Mouse (Mus musculus): ENCODE measurements at regions not wholly inside any gene's neighbourhood (a gene's known extent, or its start where the extent isn't known, plus 50 kb on each side); places are given as distances from the start of the nearest gene placed in this dataset.

DNA sequence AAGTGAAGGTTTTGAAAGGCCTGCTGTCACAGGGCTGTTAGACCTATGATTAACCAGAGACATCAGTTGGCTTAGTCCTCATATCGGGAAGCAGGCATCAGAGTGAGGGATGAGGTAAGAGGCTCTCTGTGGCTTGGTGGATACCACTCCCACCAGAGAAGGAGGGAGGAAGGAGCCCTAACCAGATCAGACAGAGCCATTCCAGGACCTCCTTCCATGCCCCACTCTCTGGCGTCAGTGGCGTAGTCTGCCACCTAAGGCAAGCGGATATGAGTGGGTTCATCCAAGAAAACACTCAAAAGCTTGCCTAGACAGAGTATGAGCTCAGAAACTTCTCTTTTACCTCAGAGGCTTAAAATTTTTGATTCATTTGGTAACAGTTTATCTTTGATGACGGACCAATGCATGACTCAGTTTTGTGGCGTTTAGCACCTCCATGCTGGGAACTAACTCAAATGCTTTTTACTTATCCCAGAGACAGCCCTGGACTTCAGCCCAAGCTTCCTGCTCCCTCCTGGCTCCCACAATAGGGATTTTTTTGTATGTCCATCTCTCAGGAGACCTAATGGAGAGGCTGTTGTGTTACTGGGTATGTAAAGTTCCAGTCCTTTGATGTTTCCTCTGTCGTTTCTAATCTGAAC is 367.5 kb upstream of the Rasgrp1 start:
- DNase-seq (ENCODE audit: low spot score), result no peak

DNA sequence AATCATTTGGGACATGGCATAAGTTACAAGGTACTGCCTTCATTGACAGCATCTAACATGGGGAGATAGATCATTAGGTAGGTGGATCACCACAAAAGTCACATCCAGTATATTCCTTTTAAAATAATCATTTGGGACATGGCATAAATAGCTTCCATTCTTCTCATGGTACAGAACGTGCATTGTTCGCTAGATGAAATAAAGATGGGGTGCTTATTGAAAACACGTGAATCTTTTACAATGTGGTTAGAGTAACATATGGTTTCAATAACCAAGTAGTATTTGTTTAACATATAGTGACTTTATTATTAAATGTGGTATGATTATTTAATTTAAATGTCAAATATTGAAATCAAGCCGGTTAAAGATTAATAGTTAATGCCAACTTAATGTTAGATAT is 381.3 kb upstream of the Rasgrp1 start:
- DNase-seq (ENCODE audit: low spot score), result no peak

DNA sequence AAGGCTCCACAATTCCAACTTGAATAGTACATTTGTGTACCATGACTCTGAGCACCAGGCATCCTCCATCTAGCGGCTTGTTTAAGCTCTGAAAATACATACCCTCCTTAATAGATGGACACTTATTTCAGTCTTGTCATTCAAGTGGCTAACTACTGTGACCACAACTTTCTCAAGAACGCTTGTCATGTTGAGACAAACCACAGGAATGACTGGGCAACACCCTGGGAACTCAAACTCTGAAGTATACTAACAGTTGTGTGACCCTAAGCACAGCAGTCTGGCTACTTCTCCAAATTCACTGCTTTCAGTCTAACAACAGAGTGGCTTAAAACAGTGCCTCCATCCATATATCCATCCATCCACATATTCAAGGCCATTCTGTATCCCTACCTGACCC is 380.4 kb upstream of the Thbs1 start:
- DNase-seq (ENCODE audit: low spot score), result no peak

DNA sequence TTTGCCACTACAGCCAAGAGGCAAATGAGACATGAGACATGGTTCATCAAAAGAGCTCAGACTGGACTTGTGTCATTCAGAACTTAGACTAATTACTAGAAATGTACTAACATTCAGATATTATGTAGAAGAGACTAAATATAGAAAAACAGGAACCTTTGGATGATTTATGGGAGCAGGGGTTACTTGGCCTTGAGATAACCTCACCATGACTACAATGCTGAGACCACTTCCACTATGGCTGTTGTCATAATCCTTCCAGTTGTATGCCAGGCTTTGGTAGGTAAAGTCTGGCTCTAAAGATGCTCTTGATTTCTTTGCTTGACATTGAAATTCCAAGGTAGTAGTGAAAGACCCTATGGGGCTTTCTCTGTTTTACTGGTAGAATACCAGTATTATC is 369.3 kb upstream of the Thbs1 start:
- DNase-seq (ENCODE audit: low spot score), result no peak

DNA sequence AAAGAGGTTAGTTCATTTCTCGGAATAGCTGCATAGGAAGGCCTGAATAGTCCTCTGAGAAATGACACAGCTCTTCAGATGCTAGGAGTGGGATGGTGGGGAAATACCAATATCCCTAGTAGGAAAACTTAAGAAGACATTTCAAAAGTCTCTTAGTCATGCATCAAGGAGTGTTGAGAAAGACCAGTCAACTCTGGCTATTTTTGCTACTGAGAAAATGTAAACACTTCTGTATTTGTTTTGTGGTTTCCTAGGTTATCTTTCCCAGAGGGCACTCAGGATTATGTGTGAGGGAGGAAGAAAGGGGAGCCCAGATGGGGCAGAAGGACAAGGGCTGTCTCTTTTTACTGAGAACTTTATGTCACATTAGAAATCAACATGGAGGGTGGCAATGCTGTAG is 367.8 kb upstream of the Thbs1 start:
- DNase-seq (ENCODE audit: low spot score), result no peak

DNA sequence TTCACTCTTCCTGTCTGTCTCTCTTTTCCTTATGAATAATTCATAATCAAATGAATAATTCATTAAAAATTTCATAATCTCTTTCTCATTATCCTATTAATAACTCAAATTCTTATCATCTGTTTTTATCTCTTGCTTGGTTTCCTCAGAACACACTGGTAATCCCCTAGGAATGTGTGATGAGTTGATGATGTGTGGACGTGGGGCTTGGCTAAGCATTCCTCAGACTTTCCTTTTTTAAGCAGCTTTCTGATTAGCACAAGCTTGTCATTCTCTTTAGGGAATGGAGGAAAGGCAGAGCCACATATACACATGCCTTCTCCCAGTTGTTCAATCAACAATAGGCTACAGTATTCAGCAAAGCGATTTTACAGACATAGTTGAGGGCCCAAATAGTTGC is 365.9 kb upstream of the Thbs1 start:
- DNase-seq (ENCODE audit: low spot score), result no peak

DNA sequence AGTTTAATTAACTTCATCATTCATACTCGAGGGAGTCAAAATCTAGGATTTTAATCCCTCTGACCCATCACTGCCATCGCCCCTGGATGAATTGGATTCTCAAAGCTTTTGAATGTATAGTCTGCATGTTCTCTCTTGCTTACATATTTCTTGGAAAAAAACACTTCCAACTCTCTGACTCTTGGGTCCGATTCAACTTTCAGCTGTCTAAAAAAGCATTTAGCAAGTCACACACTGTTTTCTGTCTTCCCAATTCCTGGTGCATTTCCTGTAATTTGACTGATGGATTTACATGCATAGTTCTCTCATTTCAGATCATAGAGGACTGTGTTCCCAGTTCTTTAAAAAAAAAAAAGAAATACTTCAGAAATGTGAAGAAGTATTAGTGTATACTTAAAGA is 364.5 kb upstream of the Thbs1 start:
- DNase-seq (ENCODE audit: low spot score), result no peak

DNA sequence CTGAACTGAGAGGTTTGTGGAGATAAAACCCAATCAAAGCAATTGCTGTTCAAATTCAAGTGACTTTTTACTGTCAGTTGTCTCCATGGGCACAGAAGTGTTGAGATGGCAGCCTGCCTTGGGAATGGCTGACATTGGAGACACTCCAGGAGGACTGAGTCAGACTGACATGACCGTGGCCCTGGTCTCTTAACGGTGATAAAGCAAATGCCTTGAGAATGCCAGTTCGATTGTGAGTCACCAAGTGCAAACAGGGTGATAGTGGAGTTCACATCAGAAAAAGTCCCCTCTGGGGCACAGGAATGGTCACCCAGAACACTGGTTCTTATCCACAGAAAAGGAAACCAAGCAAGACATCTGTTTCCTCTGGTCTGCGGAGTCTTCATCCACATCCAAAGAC is 362.8 kb upstream of the Thbs1 start:
- DNase-seq (ENCODE audit: low spot score), result no peak

DNA sequence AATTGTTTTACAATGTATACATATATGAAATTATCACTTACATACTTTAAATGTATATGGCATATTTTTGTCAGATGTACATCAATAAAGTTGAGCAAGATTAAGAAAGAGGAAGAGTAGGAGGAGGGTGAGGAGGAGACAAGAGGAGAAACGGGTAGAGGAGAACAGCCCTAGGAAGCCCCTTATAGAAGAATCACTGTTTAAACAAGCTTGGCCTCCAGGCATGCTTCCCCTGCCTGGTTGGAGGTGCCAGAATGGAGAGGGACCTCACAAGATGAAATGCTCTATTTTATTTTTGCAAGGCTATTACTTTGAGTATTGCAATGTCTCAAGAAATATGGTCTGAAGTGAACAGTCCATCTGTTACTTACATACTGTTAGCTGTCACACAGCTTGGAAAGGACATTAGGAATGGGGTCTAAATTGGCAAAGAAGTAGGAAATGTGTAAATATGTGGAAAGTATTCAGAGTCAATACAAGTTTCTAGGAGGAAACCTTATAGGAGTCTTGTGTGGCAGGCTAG is 352.1 kb upstream of the Thbs1 start:
- DNase-seq (ENCODE audit: low spot score), result no peak

DNA sequence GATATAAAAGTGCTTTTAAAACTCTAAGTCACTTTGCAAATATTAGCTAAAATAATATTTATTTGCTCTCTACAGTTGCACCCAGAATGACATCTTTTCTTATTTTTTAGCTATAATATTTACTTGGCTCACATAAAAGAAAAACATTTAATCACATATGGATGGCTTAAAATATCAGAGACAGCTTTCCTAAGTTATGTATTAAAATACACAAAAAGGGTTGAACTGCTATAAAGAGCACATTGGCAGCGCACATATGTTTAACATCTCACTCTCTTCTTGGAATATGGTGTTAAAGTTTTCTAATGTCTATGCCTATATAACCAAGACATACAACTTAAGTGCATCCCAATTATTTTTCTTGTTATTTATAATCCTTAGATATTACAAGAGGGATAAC is 348.0 kb upstream of the Thbs1 start:
- no peak for DNase-seq (ENCODE audit: low spot score)

DNA sequence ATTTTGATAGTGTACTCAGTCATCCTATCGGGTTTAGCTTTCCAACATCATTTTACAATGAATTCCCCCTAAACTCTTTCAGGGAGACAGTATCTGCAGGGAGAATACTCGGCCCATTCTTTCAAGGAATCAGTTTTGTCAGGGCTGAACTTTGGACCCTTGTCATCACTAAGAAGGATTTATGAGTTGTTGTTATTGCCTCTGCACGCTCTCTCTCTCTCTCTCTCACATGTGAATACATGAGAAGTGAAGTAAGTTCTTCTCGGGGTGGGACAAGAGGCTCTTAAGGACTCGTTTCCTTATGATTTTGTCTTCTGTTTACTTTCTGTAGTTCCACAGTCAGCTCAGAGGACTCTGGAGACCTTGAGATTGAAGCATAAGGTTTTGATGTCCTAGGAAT is 346.1 kb upstream of the Thbs1 start:
- DNase-seq (ENCODE audit: low spot score), result no peak

DNA sequence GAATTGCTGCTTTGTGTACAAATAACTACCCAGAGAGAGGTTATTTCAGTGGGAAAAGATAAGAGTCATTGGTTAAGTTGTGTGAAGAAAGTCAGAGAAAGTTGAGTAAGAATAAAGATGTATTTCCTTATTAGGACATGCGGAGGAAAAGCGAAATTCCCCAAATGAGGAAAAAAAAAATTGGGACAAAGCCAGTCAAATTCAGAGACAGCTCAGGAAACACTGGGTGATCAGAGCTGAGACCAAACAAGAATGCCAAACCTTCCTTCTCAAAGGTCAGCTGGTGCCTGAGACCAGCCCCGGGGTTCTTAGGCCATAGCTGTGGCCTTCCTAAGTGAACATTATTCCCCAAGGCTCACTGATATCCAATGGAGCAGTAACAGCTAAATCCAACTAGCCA is 345.2 kb upstream of the Thbs1 start:
- no peak for DNase-seq (ENCODE audit: low spot score)

DNA sequence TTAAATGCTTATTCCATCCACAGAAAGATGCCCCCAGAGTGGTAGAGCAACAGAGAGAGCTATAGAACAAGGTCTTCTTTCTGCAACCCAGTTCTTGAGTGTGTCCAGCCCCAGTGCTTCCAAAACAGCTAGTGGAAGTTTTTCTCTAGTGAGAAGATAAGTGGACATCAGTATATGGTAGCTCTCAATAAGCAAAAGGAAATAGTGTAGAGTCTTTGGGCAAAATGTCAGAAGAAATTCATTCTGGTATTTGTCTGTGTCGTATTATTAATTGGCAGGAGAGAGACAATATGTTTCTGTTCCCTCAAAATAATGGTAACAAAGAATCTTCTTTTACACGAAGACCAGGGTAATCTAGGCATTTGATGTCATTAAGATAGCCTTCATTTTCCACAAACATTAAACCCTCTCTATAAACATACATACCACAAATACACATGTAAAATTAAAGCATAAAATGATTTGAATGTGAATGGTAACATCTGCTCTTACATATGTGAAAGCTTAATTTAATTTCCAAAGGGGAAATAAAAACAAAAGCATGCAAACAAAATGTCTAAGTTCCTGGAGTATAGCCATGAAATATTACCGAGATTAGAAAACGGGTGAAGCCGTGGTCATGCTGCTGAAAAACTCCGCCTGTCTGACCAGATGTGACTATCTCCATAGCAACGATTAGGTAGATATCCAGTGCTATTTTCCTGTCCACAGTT is 342.1 kb upstream of the Thbs1 start:
- DNase-seq (ENCODE audit: low spot score), result no peak

DNA sequence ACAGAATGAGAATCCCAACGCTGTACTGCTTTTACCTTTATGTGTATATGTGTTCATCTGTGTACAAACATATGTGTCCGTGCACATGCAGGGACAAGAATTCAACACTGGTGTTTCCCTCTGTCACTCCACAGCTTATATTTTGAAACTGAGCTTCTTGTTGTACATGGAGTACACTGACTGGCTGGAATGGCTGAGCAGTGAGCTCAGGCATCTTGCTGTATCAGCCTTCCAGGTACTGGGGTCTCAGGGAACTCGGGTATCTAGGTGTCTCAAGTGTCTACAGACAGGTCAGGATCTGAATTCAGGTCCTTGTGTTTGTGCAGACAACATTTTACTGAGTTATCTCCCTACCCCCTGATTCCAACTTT is 341.6 kb upstream of the Thbs1 start:
- no peak for DNase-seq (ENCODE audit: low spot score)

DNA sequence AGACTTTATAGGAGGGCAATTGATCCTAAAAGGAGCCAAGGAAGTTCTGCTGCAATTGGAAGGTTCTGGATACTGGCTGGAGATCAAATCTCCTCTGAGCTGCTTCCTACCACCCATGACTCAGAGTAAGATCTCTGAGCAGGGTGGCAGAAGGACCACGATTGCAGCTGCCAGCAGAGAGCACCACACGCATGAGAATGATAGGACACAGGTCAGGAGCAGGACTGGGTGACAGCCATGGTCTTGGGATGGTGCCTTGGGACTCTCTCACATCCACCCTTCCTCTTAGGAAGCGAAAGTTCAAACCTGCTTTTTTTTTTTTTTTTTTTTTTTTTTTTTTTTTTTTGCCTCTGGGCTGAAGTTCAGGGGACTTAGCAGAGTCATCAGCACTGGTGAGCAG is 331.4 kb upstream of the Thbs1 start:
- DNase-seq (ENCODE audit: low spot score), result no peak

DNA sequence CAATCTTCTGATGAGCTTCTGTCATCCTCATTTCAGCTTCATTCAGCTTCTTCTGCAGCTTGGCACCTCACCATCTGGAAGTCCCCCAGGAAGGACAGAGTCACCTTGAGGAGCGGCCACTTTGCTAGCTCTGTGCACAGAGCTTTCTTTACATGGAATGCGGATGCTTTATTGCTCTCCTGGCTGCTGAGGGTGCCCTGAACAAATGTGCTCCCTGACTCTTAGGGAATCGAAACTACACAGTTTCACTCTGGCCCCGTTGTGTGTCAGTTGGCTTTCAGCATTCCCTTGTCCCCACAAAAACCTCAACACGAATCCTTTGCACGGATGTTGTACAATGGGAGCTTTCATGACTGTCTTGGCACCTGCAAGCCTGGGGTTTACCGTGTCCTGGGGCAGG is 330.9 kb upstream of the Thbs1 start:
- DNase-seq (ENCODE audit: low spot score), result no peak

DNA sequence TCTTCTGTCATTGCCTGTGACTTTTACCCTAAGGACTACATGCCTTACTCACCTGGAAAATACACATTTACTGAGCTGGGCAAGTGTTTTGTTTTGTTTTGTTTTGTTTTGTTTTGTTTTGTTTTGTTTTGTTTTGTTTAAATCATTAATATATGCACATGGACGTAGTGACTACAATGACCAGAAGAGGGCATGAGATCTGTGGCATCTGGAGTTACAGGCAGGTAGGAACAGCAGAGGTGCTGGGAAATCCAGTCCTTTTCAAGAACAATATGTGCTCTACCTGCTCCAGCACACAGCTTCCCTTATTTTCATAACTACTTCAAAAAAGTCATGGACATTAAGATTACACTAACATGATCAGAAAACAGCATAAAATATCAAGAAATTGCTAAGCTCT is 324.4 kb upstream of the Thbs1 start:
- no peak for DNase-seq (ENCODE audit: low spot score)

DNA sequence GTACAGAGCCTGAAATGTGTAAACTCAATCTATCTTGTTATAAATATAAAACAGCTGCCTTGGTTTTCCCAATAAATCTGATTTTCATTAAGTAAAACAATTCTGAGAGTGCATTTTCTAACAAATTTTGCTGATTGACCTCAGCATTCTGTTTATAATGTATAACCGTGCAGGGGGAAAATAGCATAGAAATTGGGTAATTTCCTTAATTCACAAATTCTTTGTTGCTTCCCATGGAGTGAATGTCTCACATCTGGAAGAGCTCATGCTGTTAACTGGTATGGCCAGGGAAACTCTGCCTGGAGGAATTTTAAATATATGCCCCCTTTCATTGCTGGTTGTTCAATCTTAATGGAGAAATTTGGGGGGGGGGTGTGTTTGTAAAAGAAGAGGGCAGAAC is 317.4 kb upstream of the Thbs1 start:
- no peak for DNase-seq (ENCODE audit: low spot score)

DNA sequence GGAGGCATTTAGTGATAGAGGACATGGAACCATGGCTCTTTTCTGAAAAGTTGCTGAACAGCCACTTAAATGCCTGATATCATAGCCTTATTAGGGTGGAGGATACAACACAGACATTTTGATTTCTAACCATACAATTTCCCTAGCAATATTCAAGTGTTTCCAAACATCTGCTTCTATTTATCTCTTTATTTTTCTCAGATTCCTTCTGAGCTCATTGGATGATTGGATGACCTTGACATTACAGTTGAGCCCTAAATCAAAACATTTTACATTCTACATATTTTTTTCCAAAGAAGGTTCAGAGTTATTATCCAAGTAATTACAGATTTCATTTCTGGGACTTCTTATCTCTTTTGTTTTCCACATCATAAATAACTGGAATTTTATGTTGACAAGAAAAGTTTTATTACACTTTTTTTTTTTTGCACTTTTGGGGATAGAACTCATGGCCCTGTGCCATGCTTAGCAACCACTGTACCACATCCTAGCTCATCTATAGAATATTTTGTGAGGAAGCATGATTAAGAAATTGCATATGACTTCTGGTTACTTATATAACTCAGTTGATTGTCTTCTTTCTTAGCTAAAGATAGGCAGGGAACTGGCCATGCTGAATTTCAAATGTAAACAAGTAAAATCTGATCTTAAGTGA is 309.6 kb upstream of the Thbs1 start:
- no peak for DNase-seq (ENCODE audit: low spot score)

DNA sequence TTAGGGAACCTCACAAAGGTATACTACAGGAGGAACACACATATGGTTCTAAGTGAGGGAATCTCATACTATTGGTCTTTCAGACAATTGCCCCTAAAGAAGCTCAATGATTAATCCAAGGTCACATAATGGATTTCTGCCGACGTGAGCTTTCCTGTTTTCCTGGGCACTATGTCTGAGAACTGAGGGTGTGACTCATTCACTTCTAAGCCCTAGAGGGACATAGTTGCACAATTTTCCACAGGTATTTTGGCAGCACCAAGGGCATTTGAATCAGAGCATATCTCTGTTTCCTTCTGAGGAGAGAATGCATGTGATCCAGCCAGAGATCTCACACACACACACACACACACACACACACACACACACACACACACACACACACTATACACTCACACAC is 309.0 kb upstream of the Thbs1 start:
- DNase-seq (ENCODE audit: low spot score), result no peak

DNA sequence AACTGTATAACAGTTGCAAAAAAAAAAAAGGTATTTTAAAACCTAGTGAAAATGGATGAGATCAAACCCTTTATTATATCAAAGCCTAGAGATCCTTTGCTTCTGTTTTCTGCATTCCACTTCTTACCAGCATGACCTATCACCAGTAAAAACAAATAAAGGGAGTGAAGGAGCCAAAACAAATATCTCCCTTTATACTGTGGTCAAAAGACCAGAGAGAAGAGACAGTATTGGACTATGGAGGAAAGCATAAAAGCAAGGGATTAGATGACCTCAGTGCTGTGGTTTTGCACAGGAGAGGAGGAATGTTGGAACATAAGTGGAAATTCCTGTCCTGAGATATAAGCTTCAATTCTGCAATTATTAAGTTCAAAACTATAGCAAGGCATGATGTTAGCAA is 307.0 kb upstream of the Thbs1 start:
- DNase-seq (ENCODE audit: low spot score), result no peak

DNA sequence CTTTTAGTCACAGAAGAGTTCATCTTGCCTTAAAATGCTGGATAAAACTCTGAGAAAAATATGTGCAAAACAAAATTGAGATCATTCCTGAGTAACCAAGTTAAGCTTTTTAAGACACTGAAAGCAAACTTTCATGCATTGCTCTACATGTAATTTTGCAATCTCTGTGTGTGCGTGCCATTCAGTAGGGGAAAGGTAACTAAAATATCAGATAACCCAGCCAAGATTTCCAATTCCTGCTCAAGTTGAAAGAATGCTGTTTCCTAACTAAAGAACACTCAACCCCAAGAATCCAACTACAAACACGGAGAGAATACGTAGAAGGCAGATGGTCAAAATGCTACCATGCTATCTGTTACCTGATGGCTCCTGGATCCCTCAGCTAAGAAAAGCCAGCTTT is 304.6 kb upstream of the Thbs1 start:
- DNase-seq (ENCODE audit: low spot score), result no peak

DNA sequence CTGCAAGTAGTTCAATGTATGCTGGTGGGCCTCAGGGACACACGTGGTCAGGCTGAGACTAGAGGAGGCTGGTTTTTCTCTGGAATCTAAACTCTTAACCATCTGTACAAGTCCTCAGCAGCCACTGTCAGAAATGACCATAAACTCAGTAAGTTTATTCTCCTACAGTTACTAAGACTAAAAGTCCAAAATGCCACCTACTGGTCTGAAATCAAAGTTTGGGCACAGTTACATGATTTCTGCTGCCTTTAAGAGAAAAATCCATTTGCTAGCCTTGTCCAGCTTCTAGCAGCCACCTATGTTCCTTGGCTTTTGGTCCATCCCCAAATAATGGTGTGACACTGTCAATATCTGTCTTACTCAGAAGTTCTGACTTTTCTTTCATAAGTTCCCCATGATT is 300.2 kb upstream of the Thbs1 start:
- DNase-seq (ENCODE audit: low spot score), result no peak

DNA sequence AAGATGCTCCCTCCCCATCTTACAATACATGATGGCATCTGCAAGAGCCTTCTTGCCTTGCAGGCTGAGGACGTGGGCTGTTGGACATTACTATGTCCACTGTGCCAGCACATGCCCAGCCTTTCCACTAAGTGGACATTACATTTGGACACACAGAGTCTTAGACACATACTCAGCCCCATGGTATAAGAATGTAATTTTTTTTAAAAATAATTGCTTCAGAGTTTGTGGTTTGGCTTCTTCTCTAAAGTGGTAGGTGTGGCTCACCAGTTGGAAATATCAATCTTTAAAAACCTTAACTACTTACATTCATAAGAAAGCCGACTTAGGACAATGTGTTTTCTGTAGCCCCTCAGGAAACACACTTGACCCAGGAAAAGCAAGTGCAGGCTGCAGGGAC is 299.7 kb upstream of the Thbs1 start:
- no peak for DNase-seq (ENCODE audit: low spot score)
